Mouse (Mus musculus) stomach, postnatal 0 days (tissue): ENCODE measurements at regions not wholly inside any gene's neighbourhood (a gene's known extent, or its start where the extent isn't known, plus 50 kb on each side); places are given as distances from the start of the nearest gene placed in this dataset.

Experiments
- CTCF ChIP-seq: IDR thresholded peaks from 2 replicates; pipeline ENCODE4 v1.5.1; 2016; ENCODE audit warnings: antibody characterized with exemption, low read depth, mild to moderate bottlenecking, moderate library complexity
- EP300 ChIP-seq: optimal IDR thresholded peaks from 2 replicates; pipeline ENCODE3; 2016; ENCODE audit warnings: antibody characterized with exemption

GRCm38 (mm10) chr3:17668839-17669238 lies 279.4 kb upstream of the Cypt12 start:
- TF ChIP-seq CTCF (no peak), EP300 (no peak)
